Mouse (Mus musculus) midbrain, postnatal 0 days (tissue): ENCODE data around the gene Ptgis. TPM values are rescaled to one million over a fixed set of nuclear protein-coding genes. Genes with fewer than 3 reads are reported as not detected.

Experiments
- ATAC-seq: fragments of 200-750 bp; cut with Nextera tagmentation; 2 replicates; pipeline ENCODE4 v1.8.0; 2017; ENCODE audit warnings: moderate number of reproducible peaks, mild to moderate bottlenecking, moderate TSS enrichment, moderate library complexity; ENCODE audit not compliant: low FRiP score
- DNase-seq: peaks from one replicate; pipeline ENCODE4 v3.0.0-alpha.2; 2015; ENCODE audit warnings: low spot score
- H3K27ac ChIP-seq: fragments of 300-500 bp; sonication (generic); 2 replicates; pipeline ENCODE4 v1.5.1; 2014; ENCODE audit warnings: low read depth, mild to moderate bottlenecking, low read length, mixed read lengths
- H3K27me3 ChIP-seq: fragments of 300-500 bp; sonication (generic); 2 replicates; pipeline ENCODE4 v1.6.1; 2014; ENCODE audit warnings: low read length, control low read depth, mixed read lengths; ENCODE audit not compliant: insufficient read depth
- H3K36me3 ChIP-seq: fragments of 300-500 bp; sonication (generic); 2 replicates; pipeline ENCODE4 v1.6.1; 2014; ENCODE audit warnings: low read length, control low read depth, mixed read lengths; ENCODE audit not compliant: insufficient read depth
- H3K4me1 ChIP-seq: fragments of 300-500 bp; sonication (generic); 2 replicates; pipeline ENCODE4 v1.6.1; 2014; ENCODE audit warnings: mild to moderate bottlenecking, control low read depth, antibody characterized with exemption, low read length, mixed read lengths; ENCODE audit not compliant: insufficient read depth
- H3K4me2 ChIP-seq: fragments of 300-500 bp; sonication (generic); 2 replicates; pipeline ENCODE4 v1.6.1; 2014; ENCODE audit warnings: low read depth, mild to moderate bottlenecking, low read length, mixed read lengths; ENCODE audit not compliant: poor library complexity, severe bottlenecking
- H3K4me3 ChIP-seq: fragments of 300-500 bp; sonication (generic); 2 replicates; pipeline ENCODE4 v1.5.1; 2014; ENCODE audit warnings: low read depth, mild to moderate bottlenecking, low read length, moderate library complexity
- H3K9ac ChIP-seq: fragments of 300-500 bp; sonication (generic); replicated peaks from 2 replicates; pipeline ENCODE4 v1.6.1; 2014; ENCODE audit warnings: mild to moderate bottlenecking, low read length, moderate library complexity, mixed read lengths; ENCODE audit not compliant: poor library complexity, severe bottlenecking
- H3K9me3 ChIP-seq: fragments of 300-500 bp; sonication (generic); 2 replicates; pipeline ENCODE4 v1.6.1; 2016; ENCODE audit warnings: low read length, control low read depth
- CTCF ChIP-seq: IDR thresholded peaks from 2 replicates; pipeline ENCODE4 v1.5.1; 2016; ENCODE audit warnings: antibody characterized with exemption, mild to moderate bottlenecking
- WGBS: fragments of 180-500 bp; shearing (Covaris S2); extraction: QIAGEN DNeasy Blood & Tissue Kit; methylation state at CpG from one replicate; pipeline ENCODE4 v1.1.7; 2014; 5-methylcytosine and 5-hydroxymethylcytosine counted together
- polyA plus RNA-seq: library from polyadenylated mRNA; unstranded; fragments of >200 nt; fragmentation: Nextera tagmentation; extraction: Ambion mirVana; gene quantifications from 2 replicates; pipeline ENCODE4 v1.2.1, GENCODE M21; 2015
- total RNA-seq: library from RNA; depleted of rRNA; stranded (reverse); fragments of >200 nt; gene quantifications from 2 replicates; pipeline ENCODE4 v1.2.3, GENCODE M21; 2014

The Ptgis gene
- total and polyA plus RNA-seq, 2 experiments from 2014 or later: 3.9 to 6.1 TPM

GRCm38 (mm10) chr2:167156118-167156715, 84.2 kb downstream of the Ptgis start:
- WGBS: 36% methylated on average over 9 of the region's 9 CpGs
- H3K27ac ChIP-seq: no peak overlapping the region

GRCm38 (mm10) chr2:167155541-167155973, 84.8 kb downstream of the Ptgis start:
- no peaks in the 10 kb centered on the region for H3K27me3 ChIP-seq
- no peaks in the 10 kb centered on the region for H3K9me3 ChIP-seq
- 25% methylated on average over 4 of the region's 4 CpGs for WGBS
- TF ChIP-seq CTCF: no peak
- DNase-seq: peak; percentile 39
- ATAC-seq: 0 out of 2 replicates have a peak, but pooled peaks have one; percentile 52
- H3K9ac ChIP-seq: peak overlapping the region; percentile 42; the same call in 1 of the 2 replicates
- no peaks in the 10 kb centered on the region; the same call in 1 of the 2 replicates for H3K36me3 ChIP-seq
- H3K4me2 ChIP-seq: no peak overlapping the region
- H3K4me3 ChIP-seq: no peak overlapping the region
- H3K27ac ChIP-seq: no peak overlapping the region
- no peaks in the 10 kb centered on the region for H3K4me1 ChIP-seq

More at GRCm38 (mm10) chr2:167156118-167156715, 84.2 kb downstream of the Ptgis start:
- Histone ChIP-seq H3K9me3 (no peaks in the 10 kb centered on the region), H3K4me3 (no peak overlapping the region), H3K27me3 (no peaks in the 10 kb centered on the region), H3K4me1 (no peaks in the 10 kb centered on the region), H3K9ac (peak overlapping the region; percentile 42; the same call in 1 of the 2 replicates), H3K36me3 (no peaks in the 10 kb centered on the region; the same call in 1 of the 2 replicates), H3K4me2 (no peak overlapping the region)
- no peak for ATAC-seq
- TF ChIP-seq CTCF: no peak
- DNase-seq: no peak

GRCm38 (mm10) chr2:167150880-167151279, 89.5 kb downstream of the Ptgis start:
- Histone ChIP-seq H3K36me3 (no peaks in the 10 kb centered on the region), H3K4me1 (0 out of 2 replicates have a peak, but pooled peaks cover 6% of the 10 kb centered on the region), H3K9ac (no peak overlapping the region), H3K27ac (no peak overlapping the region), H3K4me3 (no peak overlapping the region), H3K9me3 (no peaks in the 10 kb centered on the region), H3K27me3 (no peaks in the 10 kb centered on the region), H3K4me2 (no peak overlapping the region)
- DNase-seq (no peak), ATAC-seq (no peak)
- TF ChIP-seq CTCF: no peak
- WGBS: 87% methylated on average over 6 of the region's 6 CpGs

GRCm38 (mm10) chr2:167150135-167150534, 90.3 kb downstream of the Ptgis start:
- Histone ChIP-seq H3K27me3 (no peaks in the 10 kb centered on the region), H3K4me1 (0 out of 2 replicates have a peak, but pooled peaks cover 6% of the 10 kb centered on the region), H3K9ac (no peak overlapping the region), H3K36me3 (no peaks in the 10 kb centered on the region), H3K4me2 (no peak overlapping the region), H3K4me3 (no peak overlapping the region), H3K9me3 (no peaks in the 10 kb centered on the region), H3K27ac (no peak overlapping the region)
- 89% methylated on average over 7 of the region's 7 CpGs for WGBS
- ATAC-seq (no peak), DNase-seq (no peak)
- no peak for TF ChIP-seq CTCF

DNA sequence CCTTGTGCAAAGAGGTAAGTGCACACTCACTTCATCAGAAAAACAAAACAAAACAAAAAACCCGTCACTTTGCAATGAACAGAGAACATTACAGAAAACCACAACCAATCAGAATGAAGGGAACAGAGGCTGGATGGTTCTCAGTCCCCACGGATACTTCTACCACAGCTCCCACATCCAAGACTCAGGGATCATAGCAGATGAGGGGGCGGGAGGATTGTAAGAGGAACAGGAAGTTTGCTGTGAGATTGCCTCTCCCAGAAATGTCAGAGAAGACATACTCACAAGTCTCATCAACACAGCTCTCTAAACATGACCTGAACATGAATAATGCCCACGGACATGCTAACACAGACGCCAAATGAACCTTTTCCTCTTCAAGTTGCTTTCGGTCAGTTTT, 91.4 kb downstream of the Ptgis start:
- no peaks in the 10 kb centered on the region for H3K36me3 ChIP-seq
- TF ChIP-seq CTCF: no peak
- 0 out of 2 replicates have a peak, but pooled peaks cover 6% of the 10 kb centered on the region for H3K4me1 ChIP-seq
- no peak overlapping the region for H3K9ac ChIP-seq
- H3K9me3 ChIP-seq: no peaks in the 10 kb centered on the region
- 91% methylated on average over 6 of the region's 6 CpGs for WGBS
- ATAC-seq (no peak), DNase-seq (no peak)
- no peaks in the 10 kb centered on the region for H3K27me3 ChIP-seq
- H3K4me2 ChIP-seq: no peak overlapping the region
- H3K27ac ChIP-seq: no peak overlapping the region
- no peak overlapping the region for H3K4me3 ChIP-seq

- TF ChIP-seq CTCF: no peak
- H3K9ac ChIP-seq: no peak overlapping the region
- H3K9me3 ChIP-seq: no peaks in the 10 kb centered on the region
- no peaks in the 10 kb centered on the region for H3K27me3 ChIP-seq
- no peak overlapping the region for H3K27ac ChIP-seq
- no peak overlapping the region for H3K4me2 ChIP-seq
- DNase-seq: no peak
- no peak overlapping the region for H3K4me3 ChIP-seq
- H3K4me1 ChIP-seq: 0 out of 2 replicates have a peak, but pooled peaks cover 6% of the 10 kb centered on the region
- H3K36me3 ChIP-seq: no peaks in the 10 kb centered on the region
- WGBS: 86% methylated on average over 8 of the region's 8 CpGs
- ATAC-seq: no peak
Measured at GRCm38 (mm10) chr2:167147708-167148107, 92.7 kb downstream of the Ptgis start.
